ENCODE assay signal across 16 mouse cellular contexts in genomic region chr19:16043007-16043406, GRCm38 (mm10).
"Had no signal": no experiment of that assay in that cellular context is flagged by ENCODE, and none has a peak within 500 bp of the region (broad histone marks: within the 10 kb centered on the region; RNA-seq: fewer than 3 reads in every experiment).

No protein-coding gene starts in this region.

- H3K36me3 ChIP-seq: lung, embryonic 15.5 days; midbrain, embryonic 12.5 days; neural tube, embryonic 12.5 days; stomach, embryonic 15.5 days had no signal

- H3K27me3 ChIP-seq: lung, embryonic 15.5 days; midbrain, embryonic 12.5 days; neural tube, embryonic 12.5 days; stomach, embryonic 15.5 days had no signal

- H3K4me3 ChIP-seq: lung, embryonic 15.5 days; megakaryocyte, embryonic 14.5 days; midbrain, embryonic 12.5 days; neural tube, embryonic 12.5 days; stomach, embryonic 15.5 days had no signal

- H3K9ac ChIP-seq: liver, postnatal 0 days; lung, embryonic 15.5 days; midbrain, embryonic 12.5 days; neural tube, embryonic 12.5 days; stomach, embryonic 15.5 days had no signal

- H3K27ac ChIP-seq: lung, embryonic 15.5 days; macrophage; midbrain, embryonic 12.5 days; neural tube, embryonic 12.5 days; stomach, embryonic 15.5 days; stomach, postnatal 0 days had no signal

- H3K9me3 ChIP-seq: lung, embryonic 15.5 days; megakaryocyte, embryonic 14.5 days; midbrain, embryonic 12.5 days; neural tube, embryonic 12.5 days; stomach, embryonic 15.5 days had no signal

- DNase-seq: liver, postnatal 0 days; lung, adult 2 months; lung, postnatal 14 days; lung, postnatal 36 days; midbrain, embryonic 14.5 days; right cerebral cortex, postnatal 14 days; thymus, adult 2 months; thymus, postnatal 25 days; thymus, postnatal 4 days had no signal

- H3K4me1 ChIP-seq: lung, embryonic 15.5 days; midbrain, embryonic 12.5 days; neural tube, embryonic 12.5 days; stomach, embryonic 15.5 days had no signal
